Mouse (Mus musculus) MN1 (cell line): Measurements from ENCODE around the gene Stx12.
A peak's percentile ranks its signal among the peaks of the same experiment; 100 is the strongest.

Experiments
- DNase-seq: peaks from one replicate; pipeline ENCODE4 v3.0.0-alpha.2; 2016; ENCODE audit warnings: low spot score

Gene Stx12

DNA sequence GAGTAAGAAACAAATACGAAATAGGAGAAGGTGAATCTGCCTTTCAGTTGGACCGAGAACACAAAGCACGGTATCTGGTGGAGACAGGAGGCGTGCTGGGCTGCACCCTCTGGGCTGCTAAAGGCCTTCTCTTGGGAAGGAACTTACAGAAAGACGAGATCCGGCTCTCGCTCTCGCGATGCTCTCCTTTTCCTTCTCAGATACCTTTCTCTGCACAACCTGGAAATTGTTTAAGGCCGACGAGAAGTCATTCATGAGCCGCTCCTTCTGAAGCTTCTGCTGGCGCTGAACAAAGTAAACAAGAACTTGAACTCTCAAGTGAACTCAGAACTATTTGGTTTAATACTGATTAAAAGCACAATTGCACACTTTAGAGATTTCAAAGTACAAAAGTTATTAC lies 21.3 kb downstream of the Stx12 start:
- no peak for DNase-seq

DNA sequence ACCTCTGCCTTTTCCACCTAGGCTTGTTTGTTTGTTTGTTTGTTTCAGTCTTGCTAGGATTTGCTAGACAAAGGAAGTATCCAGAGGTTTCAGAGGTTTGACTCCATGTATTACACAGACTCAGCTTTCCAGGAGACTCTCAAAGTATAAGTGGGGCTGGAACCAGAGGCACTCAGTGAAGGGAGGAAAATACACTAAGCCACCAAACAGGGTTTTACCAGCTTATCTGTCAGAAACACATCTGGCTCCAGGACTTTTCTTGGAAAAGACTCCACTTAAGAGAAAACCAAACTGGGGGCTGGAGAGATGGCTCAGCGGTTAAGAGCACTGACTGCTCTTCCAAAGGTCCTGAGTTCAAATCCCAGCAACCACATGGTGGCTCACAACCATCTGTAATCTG lies 23.4 kb downstream of the Stx12 start:
- DNase-seq = no peak

DNA sequence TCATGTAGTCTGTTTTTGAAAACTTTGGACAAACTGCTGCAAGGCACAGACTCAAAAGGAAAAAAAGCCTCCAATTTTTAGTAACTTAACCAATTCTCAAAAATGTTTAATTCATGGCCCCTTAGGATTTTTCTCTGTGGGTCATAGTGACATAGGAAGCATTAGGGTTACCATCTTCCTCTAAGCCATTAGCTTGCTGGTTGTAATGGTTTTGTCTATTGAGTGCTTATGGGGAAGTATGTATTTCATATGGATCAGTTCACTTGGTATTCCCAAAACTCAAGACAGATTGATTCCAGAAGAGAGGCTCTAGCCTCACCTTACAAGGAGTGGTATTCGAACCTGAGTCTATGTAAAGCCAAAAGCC lies 40.6 kb downstream of the Stx12 start:
- DNase-seq = no peak

DNA sequence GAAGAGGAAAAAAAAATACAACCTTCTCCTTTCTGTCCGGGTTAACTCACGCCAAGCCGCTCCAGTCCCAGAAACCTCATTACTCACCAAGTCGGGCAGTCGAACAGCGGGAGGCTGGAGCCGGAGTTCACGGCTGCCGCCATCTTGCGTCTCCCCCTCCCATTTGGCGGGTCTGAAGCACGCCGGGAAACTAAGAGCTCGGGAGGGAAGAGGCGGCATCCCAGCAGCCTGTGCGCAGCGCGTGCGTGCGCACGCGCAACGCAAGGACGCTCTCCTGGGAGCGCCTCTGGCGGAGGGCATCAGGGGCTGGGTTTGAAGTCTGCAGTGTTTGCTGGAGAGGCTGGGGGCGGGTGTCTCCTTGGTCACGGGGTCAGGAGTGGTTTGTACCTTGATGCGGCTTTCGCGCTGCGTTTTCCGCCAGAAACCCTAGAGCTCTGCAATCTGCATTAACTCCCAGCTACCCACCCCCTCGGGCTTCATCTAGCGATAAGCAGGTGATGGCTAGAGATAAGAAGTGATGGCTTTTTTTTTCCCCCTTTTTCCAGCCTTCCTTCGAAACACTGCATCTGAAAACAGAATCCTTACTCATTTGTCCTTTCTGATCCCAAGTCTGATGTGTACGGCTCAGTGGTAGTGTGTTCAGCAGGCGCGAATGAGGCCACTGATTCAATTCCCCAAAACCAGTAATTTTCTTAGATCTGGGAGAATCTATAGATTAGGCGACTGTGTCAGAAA lies 41.2 kb downstream of the Stx12 start, which contains the start of gene Ppp1r8:
Ppp1r8 (minus strand) TSS at position 200 of the 735 bp plus-strand sequence.
- peak; percentile 100 for DNase-seq

DNA sequence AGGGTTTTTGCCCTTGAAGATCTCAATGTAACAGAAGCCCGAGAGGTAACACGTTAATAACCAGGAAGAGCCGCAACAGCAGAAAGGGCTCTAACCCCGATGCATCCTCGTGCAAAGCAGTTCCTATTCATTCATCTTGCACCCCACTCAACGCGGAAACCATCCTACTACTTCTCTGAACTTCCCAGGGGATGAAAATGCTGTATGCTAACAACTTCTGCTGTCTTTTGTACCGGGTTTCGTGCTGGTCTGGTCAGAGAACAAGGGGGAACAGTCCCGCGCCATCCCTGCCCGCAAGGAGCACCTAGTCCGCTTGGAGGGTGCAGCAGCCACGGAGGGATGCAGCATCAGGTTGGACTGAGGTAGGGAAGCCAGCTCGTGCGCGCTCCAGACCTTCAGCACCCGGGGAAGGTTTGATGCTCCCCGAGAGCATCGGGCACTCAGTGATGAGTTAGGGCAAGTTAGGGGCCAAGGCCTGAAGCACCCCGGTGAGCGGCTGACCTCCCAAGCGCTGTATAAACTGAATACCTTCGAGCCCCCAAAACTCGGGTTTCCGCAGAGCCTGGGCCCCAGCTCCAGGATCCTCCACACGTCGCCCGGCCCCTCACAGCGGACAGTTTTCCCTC lies 41.9 kb downstream of the Stx12 start:
- DNase-seq = peak; percentile 71

DNA sequence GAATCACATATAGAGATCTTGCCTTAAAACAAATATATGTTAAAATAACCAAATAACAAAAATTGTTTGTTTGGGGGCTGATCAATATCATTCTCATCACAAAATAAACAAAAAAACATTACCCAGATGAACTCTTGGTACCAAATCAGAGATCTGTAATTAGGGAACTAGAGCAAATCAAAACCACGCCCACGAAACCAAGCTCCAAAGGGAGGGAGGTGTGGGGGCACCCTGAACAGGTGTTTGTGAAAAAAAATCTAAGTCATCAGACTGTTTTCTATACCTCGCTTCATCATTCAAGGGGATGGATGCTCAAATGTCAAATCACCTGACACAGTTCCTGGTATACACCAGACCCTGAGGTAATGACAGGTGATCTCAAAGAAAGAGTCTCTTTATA lies 42.8 kb downstream of the Stx12 start:
- no peak for DNase-seq

DNA sequence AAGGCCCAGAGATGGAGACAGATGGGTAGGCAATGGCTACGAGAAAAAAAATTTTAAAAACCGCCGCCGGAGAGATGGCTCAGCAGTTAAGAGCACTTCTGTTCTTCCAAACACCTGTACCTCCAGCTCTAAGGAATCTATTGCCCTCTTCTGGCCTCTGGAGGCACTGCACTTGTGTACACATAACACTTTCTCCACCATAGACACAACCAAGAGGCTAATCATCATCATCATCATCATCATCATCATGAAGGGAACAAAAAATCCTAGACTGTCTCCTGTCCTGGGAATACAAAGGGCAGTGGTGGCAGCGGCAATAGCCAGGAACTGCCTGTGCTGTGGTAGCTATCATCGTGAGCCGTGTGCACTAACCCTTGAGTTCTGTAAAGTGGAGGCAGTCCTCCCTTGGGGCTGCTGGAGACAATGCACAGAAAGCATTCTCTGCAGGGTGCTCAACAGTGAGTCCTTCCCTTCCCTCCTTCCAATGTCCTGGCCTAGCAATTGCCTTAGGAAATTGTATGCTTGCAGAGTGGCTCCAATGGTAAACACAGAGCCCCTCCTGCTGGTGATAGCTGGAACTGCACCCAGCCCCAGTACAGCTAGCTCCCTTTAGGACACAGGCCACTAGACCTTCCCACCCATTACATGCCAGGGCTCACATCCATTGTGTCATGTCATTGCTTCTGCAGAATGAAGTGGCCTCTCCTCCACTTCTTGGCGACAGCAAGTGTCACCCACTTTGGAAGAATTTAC lies 60.5 kb downstream of the Stx12 start:
- peak; percentile 76 for DNase-seq

DNA sequence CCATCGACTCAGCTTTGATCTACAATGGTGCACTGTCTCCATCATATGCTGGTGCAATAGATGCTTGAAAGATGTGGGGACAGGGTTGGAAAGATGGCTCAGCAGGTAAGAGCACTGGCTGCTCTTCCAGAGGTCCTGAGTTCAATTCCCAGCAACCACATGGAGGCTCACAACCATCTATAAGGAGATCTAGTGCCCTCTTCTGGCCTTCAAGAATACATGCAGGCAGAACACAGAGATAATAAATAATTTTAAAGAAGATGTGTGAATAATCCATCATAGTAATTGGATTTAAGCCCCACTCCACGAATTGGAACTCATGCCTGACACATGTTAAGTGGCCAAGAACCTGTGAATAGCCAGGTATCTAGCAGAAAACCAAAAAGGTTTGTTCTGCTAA lies 65.9 kb downstream of the Stx12 start:
- no peak for DNase-seq

DNA sequence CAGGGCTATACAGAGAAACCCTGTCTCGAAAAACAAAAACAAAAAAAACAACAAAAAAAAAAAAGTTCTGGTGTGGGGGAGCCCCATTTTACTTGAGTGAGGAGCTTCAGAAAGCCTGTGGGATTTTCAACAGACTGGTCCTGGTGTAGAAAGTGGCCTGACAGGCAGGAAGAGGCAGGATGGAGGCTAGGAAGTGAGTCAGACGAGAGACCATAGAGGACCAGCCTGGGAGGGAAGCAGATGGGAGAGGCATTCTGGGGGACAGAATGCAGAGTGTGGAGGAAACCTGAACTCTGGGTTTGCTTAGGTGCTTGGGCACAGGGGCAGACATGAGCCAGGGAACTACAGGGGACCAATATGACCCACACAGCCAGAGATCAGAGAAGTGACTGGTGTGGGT lies 67.5 kb downstream of the Stx12 start:
- DNase-seq = no peak

DNA sequence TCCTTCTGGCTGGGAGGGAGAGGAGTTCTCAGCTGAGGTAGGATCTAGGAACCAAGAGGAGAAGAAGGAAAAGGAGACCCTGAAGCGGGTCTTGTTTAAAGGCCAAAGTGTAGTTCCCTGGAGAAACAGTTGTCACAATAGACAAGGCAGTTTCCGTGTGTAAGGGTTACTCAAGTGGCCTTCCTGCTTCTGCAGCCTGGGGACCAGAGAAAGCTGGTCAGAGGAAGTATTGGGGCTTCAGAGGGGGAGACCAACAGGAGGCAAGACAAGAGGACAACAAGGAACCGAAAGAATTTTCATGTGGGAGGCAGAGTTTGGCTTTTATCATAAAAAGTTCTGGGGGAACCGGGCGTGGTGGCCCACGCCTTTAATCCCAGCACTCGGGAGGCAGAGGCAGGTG lies 67.9 kb downstream of the Stx12 start:
- DNase-seq = no peak

DNA sequence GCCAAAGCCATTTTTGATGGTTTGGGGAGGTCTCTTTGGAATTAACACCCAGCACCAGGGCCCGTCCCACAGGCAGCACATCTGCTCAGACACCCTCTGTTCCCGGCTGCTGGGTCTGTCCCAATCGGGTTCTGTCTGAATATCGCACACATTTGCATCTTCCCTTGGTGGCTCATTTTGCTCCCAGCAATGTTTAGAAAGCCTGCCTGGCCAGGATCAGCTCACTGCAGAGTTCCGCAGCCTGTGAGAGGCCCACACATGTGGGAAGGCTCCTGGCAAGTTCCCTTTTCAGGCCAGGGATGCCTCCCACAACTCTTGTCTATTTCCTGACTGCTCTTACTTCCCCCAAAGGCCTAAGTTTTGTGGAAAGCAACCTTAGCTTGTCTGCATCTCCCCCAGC lies 74.7 kb downstream of the Stx12 start:
- DNase-seq = no peak

DNA sequence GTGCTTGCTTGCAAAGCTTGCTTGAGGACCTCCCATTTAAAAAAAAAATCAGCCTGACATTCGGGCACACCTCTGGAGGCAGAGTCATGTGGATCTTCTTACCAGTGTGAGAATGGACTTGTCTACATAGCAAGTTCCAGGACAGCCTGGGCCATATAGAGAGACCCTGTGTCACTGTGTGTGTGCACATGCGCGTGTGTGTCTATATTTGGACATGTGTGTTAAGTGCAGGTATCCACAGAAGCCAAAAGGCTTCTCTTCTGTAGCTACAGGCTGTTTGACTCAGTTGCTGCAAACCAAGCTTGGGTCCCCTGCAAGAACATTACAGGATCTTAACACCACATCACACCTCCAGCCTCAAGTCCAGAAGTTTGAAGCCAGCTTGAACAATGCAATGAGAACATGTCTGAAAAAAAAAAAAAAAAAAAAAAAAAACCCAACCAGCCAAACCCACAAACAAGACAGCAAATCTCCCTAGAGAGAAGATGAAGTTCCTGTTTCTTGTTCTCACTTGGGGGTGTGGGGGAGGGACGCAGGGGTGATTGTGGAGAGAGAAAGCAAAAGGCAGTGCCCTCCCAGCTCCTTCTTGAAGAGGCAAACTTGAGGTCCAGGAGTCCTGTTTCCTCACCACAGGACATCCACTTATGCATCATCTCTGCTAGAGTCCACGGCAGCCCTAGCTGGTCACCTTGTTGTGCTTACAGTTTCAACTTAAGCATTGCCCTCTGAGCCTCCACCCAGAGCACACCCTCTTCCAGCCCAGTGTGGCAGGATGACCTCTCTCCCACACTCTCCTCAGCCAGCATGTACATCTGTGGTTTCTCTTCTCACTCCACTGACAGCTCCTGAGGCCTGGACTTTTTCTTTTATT lies 76.3 kb downstream of the Stx12 start:
- peak; percentile 96 for DNase-seq

DNA sequence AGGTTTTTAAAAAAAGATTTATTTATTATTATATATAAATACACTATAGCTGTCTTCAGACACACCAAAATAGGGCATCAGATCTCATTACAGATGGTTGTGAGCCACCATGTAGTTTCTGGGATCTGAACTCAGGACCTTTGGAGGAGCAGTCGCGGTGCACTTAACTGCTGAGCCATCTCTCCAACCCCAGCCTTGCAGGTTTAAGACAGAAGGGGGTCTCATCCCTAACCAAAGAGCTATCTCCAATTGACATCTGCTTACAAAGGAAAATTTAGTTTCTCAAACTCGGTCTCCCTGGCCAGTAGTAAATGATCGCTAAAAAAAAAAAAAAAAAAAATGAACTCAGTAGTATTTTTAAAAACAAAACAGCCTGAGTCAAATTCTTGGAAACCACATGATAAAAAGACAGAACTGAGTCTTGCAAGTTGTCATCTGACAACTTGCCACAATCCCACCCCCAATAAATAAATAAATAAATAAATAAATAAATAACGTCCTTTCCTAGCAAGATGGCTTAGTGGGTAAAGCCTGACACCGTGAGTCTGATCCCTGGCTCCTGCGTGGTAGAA lies 77.6 kb downstream of the Stx12 start:
- no peak for DNase-seq

DNA sequence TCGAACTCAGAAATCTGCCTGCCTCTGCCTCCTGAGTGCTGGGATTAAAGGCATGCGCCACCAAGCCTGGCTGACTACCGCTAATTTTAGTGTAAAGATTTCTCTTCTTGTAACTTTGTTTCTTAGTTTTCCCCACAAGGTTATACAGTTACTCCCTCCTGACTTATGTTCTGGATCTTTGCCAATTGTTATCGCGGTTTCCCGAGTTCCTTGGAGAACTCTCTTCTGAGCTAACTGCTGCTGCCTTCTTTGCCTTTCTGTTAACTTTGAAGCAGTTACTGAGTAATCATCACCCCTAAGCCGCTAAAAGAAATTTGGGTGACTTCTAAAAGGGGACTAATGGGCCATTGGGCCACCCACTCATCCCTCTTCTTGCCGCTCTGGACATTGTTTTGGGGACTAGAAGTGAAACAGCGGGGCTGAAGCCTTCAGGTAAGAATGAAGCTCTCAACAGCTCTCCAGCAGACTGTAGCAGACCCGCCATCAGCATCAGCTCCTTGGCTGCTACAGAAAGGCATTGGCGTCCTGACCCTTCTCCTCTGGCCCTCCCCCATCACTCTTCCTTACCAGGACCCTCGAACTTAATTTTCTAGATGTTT lies 78.6 kb downstream of the Stx12 start:
- DNase-seq = no peak

DNA sequence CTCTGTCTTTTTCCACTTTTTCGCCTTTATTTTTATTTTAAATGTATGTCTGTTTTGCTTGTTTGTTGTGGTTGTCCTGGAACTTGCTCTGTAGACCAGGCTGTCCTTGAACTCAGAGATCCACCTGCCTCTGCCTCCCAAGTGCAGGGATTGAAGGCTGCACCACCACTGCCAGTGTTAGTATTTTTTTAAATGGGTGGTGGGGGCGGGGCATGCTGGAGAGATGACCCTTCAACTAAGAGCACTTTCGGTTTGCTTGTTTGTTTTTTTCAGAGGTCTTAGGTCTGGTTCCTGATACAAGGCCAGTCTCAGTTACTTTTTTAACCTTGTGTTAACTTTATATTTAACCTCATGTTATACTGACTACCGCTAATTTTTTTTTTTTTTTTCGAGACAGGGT lies 79.2 kb downstream of the Stx12 start:
- DNase-seq = no peak

DNA sequence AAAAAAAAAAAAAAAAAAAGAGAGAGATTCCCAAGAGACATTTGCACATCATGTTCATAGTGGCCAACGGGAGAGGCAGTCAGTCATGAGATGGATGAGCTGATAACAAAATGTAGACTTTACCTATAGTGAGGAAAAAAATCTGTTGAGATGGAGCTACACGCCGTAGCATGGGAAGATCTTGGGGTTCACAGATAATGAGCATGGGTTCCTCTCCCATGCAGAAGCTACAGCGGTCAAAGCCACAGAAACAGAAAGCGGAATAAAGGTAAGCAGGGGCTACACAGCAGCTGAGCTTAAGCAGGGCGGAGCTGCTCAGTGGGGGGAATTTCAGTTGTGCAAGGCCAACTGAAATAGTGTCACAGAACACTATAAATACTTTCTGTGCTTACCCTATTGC lies 80.0 kb downstream of the Stx12 start:
- DNase-seq = no peak

DNA sequence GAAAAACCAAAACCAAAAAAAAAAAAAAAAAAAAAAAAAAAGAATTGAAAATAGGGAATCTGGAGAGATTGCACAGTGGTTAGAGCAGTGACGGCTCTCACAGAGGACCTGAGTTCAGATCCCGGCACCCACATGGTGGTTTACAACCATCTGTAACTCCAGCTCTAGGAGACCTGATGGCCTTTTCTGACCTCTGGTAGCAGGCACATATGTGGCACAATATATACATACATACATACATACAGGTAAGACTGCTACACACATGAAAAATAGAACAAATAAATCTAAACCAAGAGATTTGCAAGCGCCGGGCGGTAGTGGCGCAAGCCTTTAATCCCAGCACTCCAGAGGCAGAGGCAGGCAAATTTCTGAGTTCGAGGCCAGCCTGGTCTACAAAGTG lies 80.4 kb downstream of the Stx12 start:
- DNase-seq = no peak
